12 mouse cellular contexts compared by ENCODE assay signal in the genomic region with DNA sequence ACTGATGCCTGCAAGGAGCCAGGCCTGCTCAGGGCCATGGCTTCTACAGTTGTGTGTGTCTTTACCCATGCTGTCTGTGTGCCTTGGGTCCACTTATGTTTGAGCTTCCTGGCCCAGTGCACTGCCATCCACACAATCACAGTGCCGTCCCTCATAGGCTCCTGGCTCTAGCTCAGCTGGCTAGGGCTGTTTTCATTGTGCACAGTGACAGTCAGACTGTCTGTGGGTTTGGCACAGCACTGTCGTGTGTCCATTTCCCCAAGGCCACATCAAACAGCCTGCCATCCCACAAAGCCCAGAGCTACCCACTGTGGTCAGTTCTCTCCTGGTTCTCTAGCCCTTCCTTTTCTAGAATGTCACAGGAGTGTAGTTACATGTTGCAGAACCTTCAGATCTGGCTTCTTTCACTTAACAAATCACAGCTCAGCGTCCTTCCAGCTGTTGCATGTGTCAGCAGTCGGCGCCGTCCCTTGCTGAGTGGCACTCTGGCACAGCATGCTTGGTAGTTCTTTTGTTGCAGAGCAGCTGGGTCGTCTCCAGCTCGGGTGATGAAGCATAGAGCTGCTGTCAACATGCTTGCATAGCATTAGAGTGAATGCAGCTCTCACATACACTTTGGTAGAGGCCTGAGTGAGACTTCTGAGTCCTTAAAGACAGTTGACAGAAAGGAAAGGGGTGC. TPM values are rescaled to one million over a fixed set of nuclear protein-coding genes. Genes with fewer than 3 reads are reported as not detected.
DNase-seq lines count a peak whose midpoint lies in the region; ATAC-seq and TF ChIP-seq lines count a peak whose summit lies in the region.
"Had no signal": no experiment of that assay in that cellular context is flagged by ENCODE, and none has a peak within 500 bp of the region (broad histone marks: within the 10 kb centered on the region; RNA-seq: fewer than 3 reads in every experiment).

No protein-coding gene starts in this region.

- ATAC-seq in heart, embryonic 16.5 days (replicated peaks; ENCODE audit: extremely low read depth, insufficient read depth, low FRiP score), result peak; percentile 73
- ATAC-seq in lung, embryonic 15.5 days (ENCODE audit: borderline replicate concordance, extremely low read depth, low FRiP score, low TSS enrichment), result peak; percentile 60; the same call in 1 of the 2 replicates
- ATAC-seq in forebrain, postnatal 0 days, result peak; percentile 88
- ATAC-seq: liver, postnatal 0 days had no signal

- no peak overlapping the region for H3K4me2 ChIP-seq in heart, embryonic 16.5 days (ENCODE audit: low read depth, low read length)
- no peak overlapping the region for H3K4me2 ChIP-seq in lung, embryonic 15.5 days
- no peak overlapping the region for H3K4me2 ChIP-seq in forebrain, postnatal 0 days (ENCODE audit: low read depth)
- H3K4me2 ChIP-seq: embryonic facial prominence, embryonic 13.5 days; neural tube, embryonic 15.5 days had no signal

- no peaks in the 10 kb centered on the region; the same call in 1 of the 2 replicates for H3K27me3 ChIP-seq in heart, embryonic 16.5 days (ENCODE audit: control insufficient read depth, insufficient read depth, low read length)
- H3K27me3 ChIP-seq in lung, embryonic 15.5 days, result no peaks in the 10 kb centered on the region
- H3K27me3 ChIP-seq in forebrain, postnatal 0 days (ENCODE audit: insufficient read depth, low read length), result no peaks in the 10 kb centered on the region
- H3K27me3 ChIP-seq: embryonic facial prominence, embryonic 13.5 days; neural tube, embryonic 15.5 days had no signal

- no peak overlapping the region for H3K4me3 ChIP-seq in heart, embryonic 16.5 days (ENCODE audit: low read length)
- no peak overlapping the region for H3K4me3 ChIP-seq in lung, embryonic 15.5 days
- H3K4me3 ChIP-seq in forebrain, postnatal 0 days (ENCODE audit: low read depth, low read length), result no peak overlapping the region
- H3K4me3 ChIP-seq: embryonic facial prominence, embryonic 13.5 days; neural tube, embryonic 15.5 days had no signal

- no peaks in the 10 kb centered on the region for H3K9me3 ChIP-seq in heart, embryonic 16.5 days (replicated peaks; ENCODE audit: control insufficient read depth, low read length)
- H3K9me3 ChIP-seq in lung, embryonic 15.5 days, result no peaks in the 10 kb centered on the region
- H3K9me3 ChIP-seq in forebrain, postnatal 0 days (ENCODE audit: low read length), result no peaks in the 10 kb centered on the region
- H3K9me3 ChIP-seq: embryonic facial prominence, embryonic 13.5 days; G1E; neural tube, embryonic 15.5 days had no signal

- no peak for DNase-seq in heart, adult 9 months (ENCODE audit: low spot score in 2 of 2)
- no peak for DNase-seq in lung, adult 18-20 months
- DNase-seq in adrenal gland, postnatal 10 days, result peak; percentile 58
- peak; percentile 57 for DNase-seq in forebrain, postnatal 0 days
- DNase-seq in thymus, postnatal 25 days, result no peak
- DNase-seq in thymus, postnatal 36 days, result no peak
- DNase-seq: liver, postnatal 0 days had no signal

- H3K4me1 ChIP-seq in heart, embryonic 16.5 days (ENCODE audit: control insufficient read depth, insufficient read depth, low read length), result peaks cover 6% of the 10 kb centered on the region; the same call in 1 of the 2 replicates
- H3K4me1 ChIP-seq in lung, embryonic 15.5 days, result peaks cover 15% of the 10 kb centered on the region; the same call in 1 of the 2 replicates
- H3K4me1 ChIP-seq in forebrain, postnatal 0 days (ENCODE audit: insufficient read depth), result 0 out of 2 replicates have a peak, but pooled peaks cover 3% of the 10 kb centered on the region

- 38% methylated on average over 8 of the region's 8 CpGs for WGBS in heart, embryonic 16.5 days
- WGBS in lung, embryonic 15.5 days, result 36% methylated on average over 8 of the region's 8 CpGs
- 25% methylated on average over 8 of the region's 8 CpGs for WGBS in forebrain, postnatal 0 days

- TF ChIP-seq CTCF in forebrain, postnatal 0 days (IDR thresholded peaks at IDR 0.05; ENCODE audit: low read depth), result no peak

- H3K27ac ChIP-seq in heart, embryonic 16.5 days (ENCODE audit: low read length), result 0 out of 2 replicates have a peak overlapping the region, but pooled peaks have one; percentile 7
- no peak overlapping the region for H3K27ac ChIP-seq in lung, embryonic 15.5 days
- 0 out of 2 replicates have a peak overlapping the region, but pooled peaks have one; percentile 10 for H3K27ac ChIP-seq in forebrain, postnatal 0 days (ENCODE audit: low read depth, low read length)
- H3K27ac ChIP-seq: embryonic facial prominence, embryonic 13.5 days; neural tube, embryonic 15.5 days had no signal

- H3K36me3 ChIP-seq in heart, embryonic 16.5 days (ENCODE audit: control insufficient read depth, insufficient read depth), result no peaks in the 10 kb centered on the region
- no peaks in the 10 kb centered on the region for H3K36me3 ChIP-seq in lung, embryonic 15.5 days
- no peaks in the 10 kb centered on the region for H3K36me3 ChIP-seq in forebrain, postnatal 0 days (ENCODE audit: insufficient read depth)
- H3K36me3 ChIP-seq: embryonic facial prominence, embryonic 13.5 days; neural tube, embryonic 15.5 days had no signal

- no peak overlapping the region for H3K9ac ChIP-seq in heart, embryonic 16.5 days (ENCODE audit: low read length)
- no peak overlapping the region for H3K9ac ChIP-seq in lung, embryonic 15.5 days
- no peak overlapping the region for H3K9ac ChIP-seq in forebrain, postnatal 0 days
- H3K9ac ChIP-seq: embryonic facial prominence, embryonic 13.5 days; liver, postnatal 0 days; neural tube, embryonic 15.5 days had no signal

RNA-seq across cellular contexts. Expression of gene Rtl10, which starts 44.6 kb away (rescaled TPM):
- 2.0 and 2.7 TPM in 2 replicates for polyA plus RNA-seq in heart, embryonic 16.5 days (2015; fragmentation: Nextera tagmentation; extraction: Ambion mirVana)
- polyA plus RNA-seq in lung, embryonic 15.5 days (2015; fragmentation: Nextera tagmentation; extraction: Ambion mirVana), result 4.9 and 5.4 TPM in 2 replicates
- 1 to 10 TPM; 4.0 to 7.1 TPM for total RNA-seq in adrenal gland, postnatal 10 days (2021)
- total RNA-seq in forebrain, postnatal 0 days (2014; rRNA removed), result 3.8 and 7.7 TPM in 2 replicates
- 2.5 and 2.9 TPM in 2 replicates for polyA plus RNA-seq in forebrain, postnatal 0 days (2015; fragmentation: Nextera tagmentation; extraction: Ambion mirVana)

RNA-seq across cellular contexts. Expression of gene Gnb1l, which starts 44.8 kb away (rescaled TPM):
- 12.7 TPM in 2 replicates for polyA plus RNA-seq in heart, embryonic 16.5 days (2015; fragmentation: Nextera tagmentation; extraction: Ambion mirVana)
- polyA plus RNA-seq in lung, embryonic 15.5 days (2015; fragmentation: Nextera tagmentation; extraction: Ambion mirVana), result 15.7 and 17.0 TPM in 2 replicates
- 1 to 10 TPM; 6.3 to 7.7 TPM for total RNA-seq in adrenal gland, postnatal 10 days (2021)
- 12.3 and 13.0 TPM in 2 replicates for total RNA-seq in forebrain, postnatal 0 days (2014; rRNA removed)
- 16.9 and 20.7 TPM in 2 replicates for polyA plus RNA-seq in forebrain, postnatal 0 days (2015; fragmentation: Nextera tagmentation; extraction: Ambion mirVana)

RNA-seq across cellular contexts. Expression of gene Tbx1, which starts 47.2 kb away (rescaled TPM):
- 0.47 and 1.5 TPM in 2 replicates for polyA plus RNA-seq in heart, embryonic 16.5 days (2015; fragmentation: Nextera tagmentation; extraction: Ambion mirVana)
- polyA plus RNA-seq in lung, embryonic 15.5 days (2015; fragmentation: Nextera tagmentation; extraction: Ambion mirVana), result 10.9 and 13.1 TPM in 2 replicates
- 1 to 10 TPM; 1.2 to 9.1 TPM for total RNA-seq in adrenal gland, postnatal 10 days (2021)
- total RNA-seq in forebrain, postnatal 0 days (2014; rRNA removed), result 0.71 and 1.2 TPM in 2 replicates
- polyA plus RNA-seq in forebrain, postnatal 0 days (2015; fragmentation: Nextera tagmentation; extraction: Ambion mirVana), result 0.70 and 0.90 TPM in 2 replicates
- polyA plus RNA-seq: G1E; liver, postnatal 0 days had no signal

Comparison
In these comparisons a context has a peak if more than half of its experiments do, and no peak if none do; other contexts are left out.
1. DNase-seq: peak in adrenal gland, postnatal 10 days (single experiment) and forebrain, postnatal 0 days (single experiment); none in heart, adult 9 months (0 of 2), lung, adult 18-20 months (0 of 2), thymus, postnatal 25 days (single experiment) and thymus, postnatal 36 days (0 of 2).
2. Peak in every context shown above with its lines, with median percentiles within 50 percentile points of each other: ATAC-seq.